Mouse (Mus musculus) adipocyte (in vitro differentiated cells): Measurements from ENCODE around the gene Pitpnm3.
A peak's percentile ranks its signal among the peaks of the same experiment; 100 is the strongest.

Experiments
- DNase-seq: peaks from one replicate; pipeline ENCODE4 v3.0.0-alpha.2; 2016; ENCODE audit warnings: low spot score

Gene Pitpnm3

GRCm38 (mm10) chr11:72086251-72087046 lies 49.1 kb downstream of the Pitpnm3 start:
- DNase-seq = no peak

DNA sequence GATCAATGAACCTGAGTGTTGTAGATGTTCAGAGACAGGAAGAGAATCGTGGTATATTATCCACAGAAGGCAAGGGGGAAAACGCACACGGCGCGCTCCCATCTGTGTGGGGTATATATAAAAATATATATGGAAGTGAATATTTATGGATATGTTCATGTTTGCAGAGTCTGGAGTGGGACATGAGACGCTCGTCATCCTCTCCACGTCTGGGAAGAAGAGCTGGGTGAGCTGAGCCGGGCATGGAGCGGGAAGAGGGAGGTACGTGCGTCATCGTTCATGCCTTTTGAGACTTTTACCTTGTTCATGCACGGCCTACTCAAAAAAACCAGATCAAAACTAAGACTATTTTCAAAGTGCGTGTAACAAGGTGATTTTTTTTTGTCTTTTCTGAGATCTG lies 51.2 kb downstream of the Pitpnm3 start:
- DNase-seq = no peak

- DNase-seq = peak; percentile 17
Observed at GRCm38 (mm10) chr11:72082601-72083000, 53.0 kb downstream of the Pitpnm3 start.

DNA sequence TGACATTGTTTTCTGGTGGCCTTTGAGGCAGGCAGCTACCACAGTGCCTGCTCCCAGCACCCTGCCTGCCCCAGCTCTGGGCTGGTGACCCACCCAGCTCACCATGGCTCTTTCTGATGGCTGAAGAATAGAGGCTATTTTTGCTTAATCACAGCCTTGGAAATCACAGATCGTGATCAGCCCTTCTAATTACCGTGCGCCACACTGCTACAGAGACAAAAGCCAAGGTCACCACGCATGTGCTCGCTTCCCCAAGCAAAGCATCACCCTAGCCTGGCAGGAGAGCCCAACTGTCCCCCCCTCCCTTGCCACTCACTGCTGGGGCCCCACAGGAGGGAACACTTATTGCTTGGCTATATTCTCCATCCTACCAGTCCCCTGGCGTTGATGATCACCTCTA lies 55.1 kb downstream of the Pitpnm3 start:
- DNase-seq = no peak

DNA sequence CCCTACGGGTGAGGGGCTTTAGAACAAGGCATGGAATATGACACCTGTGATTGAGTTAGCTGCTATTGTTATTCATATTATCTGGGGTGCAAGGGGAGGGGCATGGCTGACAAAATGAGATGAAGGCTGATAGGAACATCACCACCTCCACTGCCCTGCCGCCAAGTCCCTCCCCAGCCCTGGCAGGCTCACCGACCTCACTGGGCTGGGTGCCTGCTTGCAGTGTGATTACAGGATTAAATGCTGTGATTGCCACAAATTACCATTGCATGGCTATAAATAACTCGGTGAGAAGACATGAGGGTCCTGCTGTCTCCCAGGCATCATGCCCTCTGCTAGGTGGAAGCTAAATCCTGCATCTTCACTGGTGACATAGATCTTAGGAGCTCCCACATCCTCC lies 56.9 kb downstream of the Pitpnm3 start:
- peak; percentile 18 for DNase-seq

GRCm38 (mm10) chr11:72078056-72078455 lies 57.5 kb downstream of the Pitpnm3 start:
- no peak for DNase-seq

DNA sequence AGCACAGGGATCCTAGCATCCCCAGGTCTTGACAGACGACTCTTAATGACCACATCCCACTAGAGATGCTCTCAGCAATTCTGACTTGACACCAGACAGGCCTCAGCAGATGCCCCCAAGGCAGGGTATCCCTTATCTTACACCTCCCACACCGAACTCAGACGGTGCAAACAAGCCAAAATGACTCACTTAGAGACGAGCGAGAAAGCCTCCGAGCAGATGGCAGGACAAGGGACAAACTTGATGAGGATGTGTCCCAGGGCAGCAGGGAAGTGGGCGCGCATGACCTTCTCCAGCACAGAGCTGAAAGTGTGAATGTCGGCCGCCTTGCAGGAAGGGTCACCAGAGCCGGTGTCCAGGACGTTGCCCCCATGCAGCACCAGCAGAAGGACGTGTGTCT lies 61.3 kb downstream of the Pitpnm3 start:
- no peak for DNase-seq

DNA sequence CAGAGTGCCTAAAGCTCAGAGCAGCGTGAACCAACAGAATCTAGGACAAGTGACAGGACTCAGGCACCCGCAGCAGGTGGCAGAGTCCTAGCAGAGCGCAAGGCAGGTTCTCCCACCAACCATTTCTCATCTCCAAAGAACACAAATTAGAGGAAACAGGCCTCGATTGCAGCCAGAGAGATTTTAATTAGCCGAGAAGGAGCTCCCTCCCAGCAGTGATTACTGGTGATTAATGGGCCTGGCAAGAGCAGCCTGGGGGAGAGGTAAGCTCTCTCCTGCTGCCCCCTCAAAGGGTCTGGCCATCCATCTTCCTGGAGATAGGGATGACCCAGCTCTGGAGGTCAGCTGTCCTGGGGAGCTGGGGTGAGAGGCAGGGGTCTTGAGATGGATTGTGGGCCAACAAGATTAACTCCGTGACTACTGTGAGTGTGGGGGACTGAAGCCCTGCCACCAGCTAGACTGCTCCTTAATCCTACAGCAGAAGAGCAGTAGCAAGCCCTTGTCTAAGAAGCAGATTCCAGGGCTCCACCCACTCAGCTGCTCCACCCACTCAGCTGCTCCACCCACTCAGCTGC lies 63.2 kb downstream of the Pitpnm3 start:
- DNase-seq = no peak

- no peak for DNase-seq
Observed at GRCm38 (mm10) chr11:72070733-72071132, 64.8 kb downstream of the Pitpnm3 start.

- DNase-seq = no peak
Observed at GRCm38 (mm10) chr11:72068026-72068425, 67.6 kb downstream of the Pitpnm3 start.

GRCm38 (mm10) chr11:72067326-72067725 lies 68.3 kb downstream of the Pitpnm3 start:
- DNase-seq = no peak

DNA sequence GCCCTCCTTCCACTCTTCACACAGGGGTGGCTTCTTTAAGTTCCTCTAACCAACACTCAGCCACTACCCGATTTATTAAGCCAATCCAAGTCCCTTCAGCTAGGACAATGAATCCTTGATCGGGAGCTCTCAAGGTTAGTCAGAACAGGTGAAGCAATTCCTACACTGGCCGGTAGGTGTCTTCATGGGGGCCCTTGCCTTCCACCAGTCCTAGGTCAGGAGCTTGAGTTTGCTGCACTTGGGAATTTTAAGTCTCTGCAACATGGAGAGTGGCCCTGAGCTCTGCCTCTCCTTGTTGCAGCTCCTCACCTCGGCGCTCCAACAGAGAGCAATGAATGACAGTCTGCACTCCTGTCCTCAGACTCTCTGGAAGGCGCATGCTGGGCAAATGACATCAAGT lies 69.2 kb downstream of the Pitpnm3 start:
- DNase-seq = no peak

DNA sequence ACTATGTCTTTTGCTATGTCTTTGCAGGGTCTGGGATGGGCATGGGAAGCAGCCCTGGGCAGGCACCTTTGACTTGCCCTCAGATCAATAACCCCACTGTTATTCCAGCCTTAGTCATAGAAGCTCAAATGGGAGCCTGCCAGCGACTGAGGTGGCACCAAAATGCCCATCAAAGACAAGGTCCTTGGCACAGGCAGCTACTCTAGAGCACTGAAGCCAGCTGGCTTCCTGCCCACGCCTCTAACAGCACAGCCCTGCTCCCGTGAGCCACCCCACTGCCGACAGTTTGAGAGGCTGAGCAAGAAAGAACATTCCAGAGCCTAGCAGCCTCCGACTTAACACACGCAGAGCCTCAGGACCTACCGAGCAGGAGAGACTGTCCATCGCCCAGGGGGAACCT lies 70.5 kb downstream of the Pitpnm3 start:
- DNase-seq = no peak

GRCm38 (mm10) chr11:72064414-72064813 lies 71.2 kb downstream of the Pitpnm3 start:
- DNase-seq = no peak

DNA sequence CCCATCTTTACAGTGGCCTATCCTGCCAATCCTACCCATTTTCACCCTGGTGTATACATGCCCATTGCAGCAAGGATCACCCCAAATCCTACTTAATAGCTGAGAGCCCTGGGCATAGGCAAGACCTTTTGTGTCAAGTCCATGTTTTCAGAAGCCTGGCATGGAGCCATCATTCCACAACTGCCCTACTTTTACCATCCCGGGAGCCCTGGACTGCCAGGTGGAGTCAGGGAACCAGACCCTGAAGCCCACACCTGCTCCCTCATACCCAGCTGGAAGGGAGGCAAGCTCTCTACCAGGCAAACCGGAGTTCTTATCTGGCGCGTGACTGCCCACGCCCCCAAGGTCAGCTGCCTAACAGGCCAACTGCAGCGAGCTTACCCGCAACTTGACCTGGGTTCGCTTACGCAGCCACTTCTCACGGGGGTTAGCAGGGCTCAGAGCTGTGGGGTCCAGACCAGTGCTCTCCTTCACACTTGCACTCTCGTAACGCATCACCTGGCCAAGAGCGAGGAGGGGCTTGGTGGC lies 74.4 kb downstream of the Pitpnm3 start:
- no peak for DNase-seq

DNA sequence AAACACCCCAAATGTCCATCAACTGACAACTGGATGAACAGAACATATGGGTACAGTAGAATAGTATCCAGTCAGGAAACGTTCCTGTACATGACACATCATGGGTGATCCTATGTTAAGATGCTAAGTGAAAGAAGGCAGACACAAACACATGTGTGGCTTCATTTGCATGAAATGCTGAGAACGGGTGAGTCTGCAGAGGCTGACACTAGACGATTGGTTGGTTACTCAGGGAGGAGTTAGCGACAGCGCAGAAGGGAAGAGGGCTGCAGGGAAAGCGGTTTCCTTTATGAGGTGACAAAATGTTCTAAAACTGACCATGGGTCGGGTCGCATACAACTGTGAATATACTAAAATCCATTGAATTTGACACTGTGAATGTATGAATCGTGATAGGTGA lies 75.2 kb downstream of the Pitpnm3 start:
- no peak for DNase-seq

- no peak for DNase-seq
Observed at GRCm38 (mm10) chr11:72057166-72057565, 78.4 kb downstream of the Pitpnm3 start.

DNA sequence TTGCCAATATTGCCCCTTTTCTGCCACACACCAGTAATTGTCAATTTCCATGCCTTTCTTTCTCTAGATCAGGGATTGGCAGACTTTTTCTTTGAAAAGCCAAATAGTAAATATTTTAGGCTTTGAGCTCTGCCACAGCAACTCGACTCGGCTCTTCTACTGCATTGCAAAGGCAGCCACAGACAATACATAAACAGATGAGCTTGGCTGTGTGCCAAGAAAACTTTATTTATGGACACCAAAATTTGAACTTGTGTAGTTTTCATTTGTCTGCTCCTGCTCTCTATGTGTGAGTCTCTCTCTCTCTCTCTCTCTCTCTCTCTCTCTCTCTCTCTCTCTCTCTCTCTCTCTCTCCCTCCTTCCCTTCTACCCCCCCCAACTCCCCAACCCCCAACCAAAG lies 80.4 kb downstream of the Pitpnm3 start:
- DNase-seq = no peak

DNA sequence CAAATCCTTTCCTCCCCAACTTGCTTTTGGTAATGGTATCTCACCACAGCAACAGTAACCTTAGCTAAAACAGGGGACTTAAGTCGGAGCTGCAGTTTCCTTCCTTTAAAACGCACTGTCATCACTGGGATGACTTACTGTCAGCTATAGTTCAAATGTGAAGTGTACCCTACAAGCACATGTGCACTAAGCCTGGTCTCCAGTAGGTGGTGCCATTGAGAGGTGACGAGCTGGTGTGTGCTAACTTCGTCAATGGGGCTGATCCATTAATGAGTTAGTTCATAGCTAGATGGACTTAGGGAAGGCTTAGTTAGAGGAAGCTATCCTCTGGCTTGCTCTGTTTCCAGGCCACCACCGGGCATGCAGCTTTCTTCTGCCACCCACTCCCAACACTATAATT lies 82.9 kb downstream of the Pitpnm3 start:
- DNase-seq = peak; percentile 62

DNA sequence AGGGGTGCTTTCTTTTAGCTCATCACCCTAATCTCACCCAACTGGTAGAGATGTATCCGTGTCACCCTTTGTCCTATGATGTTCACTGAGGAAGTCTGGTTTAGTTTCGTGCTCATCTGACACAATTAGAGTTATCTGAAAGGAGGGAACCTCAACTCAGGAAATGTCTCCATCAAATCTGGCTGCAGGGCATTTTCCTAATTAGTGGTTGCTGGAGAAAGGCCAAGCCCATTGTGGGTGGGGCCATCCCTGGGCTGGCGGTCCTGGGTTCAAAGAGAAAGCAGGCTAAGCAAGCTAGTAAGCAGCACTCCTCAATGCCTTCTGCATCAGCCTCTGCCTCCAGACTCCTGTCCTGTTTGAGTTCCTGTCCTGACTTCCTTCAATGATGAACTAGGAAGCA lies 83.4 kb downstream of the Pitpnm3 start:
- DNase-seq = no peak

- DNase-seq = no peak
Observed at GRCm38 (mm10) chr11:72050895-72051858, 84.4 kb downstream of the Pitpnm3 start.

- peak; percentile 25 for DNase-seq
Observed at GRCm38 (mm10) chr11:72050168-72050894, 85.2 kb downstream of the Pitpnm3 start.
